Mouse (Mus musculus) adrenal gland, adult 8-10 months (tissue): ENCODE measurements around the gene Has3. TPM values are rescaled to one million over a fixed set of nuclear protein-coding genes. Genes with fewer than 3 reads are reported as not detected.

Experiments used
- DNase-seq: peaks from one replicate; pipeline ENCODE4 v3.0.0; 2022
- total RNA-seq, 4 experiments: library from RNA; stranded (reverse); gene quantifications; 2 replicates each; pipeline ENCODE4 v1.2.4; 2022

The Has3 gene
- total RNA-seq, 4 experiments from 2014 or later: 0.14 to 0.62 (median 0.56) TPM

DNA sequence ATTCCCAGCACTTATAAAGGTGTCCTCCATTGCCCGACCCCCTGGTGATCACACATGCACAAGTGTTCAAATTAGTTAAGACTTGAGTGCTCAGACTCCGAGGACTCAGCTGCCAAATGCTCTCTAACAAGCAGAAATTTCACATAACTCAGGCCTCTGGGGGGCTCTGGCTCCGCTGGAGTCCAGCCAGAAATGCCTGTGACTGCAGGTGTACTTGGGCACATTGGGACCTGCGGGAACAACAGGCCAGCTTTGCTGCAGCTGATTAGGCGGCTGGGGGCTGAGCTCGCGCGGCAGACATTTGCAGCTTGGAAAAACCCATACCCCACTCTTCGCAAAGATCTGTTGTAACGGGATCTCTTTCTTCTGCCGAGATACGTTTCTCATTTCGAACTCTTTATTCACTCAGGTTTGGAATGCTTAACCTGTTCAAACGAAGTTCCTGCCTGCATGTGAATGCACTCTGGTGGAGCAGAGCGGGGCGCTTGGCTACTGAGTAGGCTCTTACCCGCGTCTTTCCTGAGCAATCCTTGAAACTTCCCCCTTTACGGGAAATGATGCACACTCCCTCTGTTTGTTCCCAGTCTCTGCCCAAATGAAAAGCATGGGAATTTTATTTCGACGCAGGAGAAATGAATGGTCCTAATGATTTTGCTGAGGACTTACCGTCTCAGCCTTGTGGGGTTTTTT is 62.5 kb downstream of the Has3 start:
- DNase-seq: no peak

DNA sequence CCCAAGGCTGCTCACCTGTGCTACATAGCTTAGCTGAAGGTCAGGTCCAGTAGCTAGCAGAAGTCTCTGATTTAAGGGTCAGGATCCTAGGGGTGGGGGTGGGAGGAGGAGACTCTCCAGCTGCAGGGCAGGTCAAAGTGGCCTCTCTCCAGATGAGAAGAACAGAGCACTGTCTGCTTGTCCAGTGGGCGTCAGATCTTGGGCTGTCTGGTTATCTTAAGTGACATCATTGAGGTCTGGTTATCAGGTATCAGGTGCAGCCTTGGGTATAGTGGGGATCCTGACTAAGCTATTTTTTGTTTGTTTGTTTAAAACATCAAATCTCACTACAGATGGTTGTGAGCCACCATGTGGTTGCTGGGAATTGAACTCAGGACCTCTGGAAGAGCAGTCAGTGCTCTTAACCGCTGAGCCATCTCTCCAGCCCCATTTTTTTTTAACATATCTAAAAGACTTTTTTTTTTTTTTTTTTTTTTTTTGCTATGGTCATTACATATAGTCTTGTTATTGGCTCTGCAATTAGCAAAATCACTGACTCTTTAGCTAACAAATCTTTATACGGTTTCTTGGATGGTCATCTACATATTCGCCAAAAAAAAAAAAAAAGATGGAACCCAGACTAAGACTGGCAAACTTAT is 63.6 kb downstream of the Has3 start:
- no peak for DNase-seq

Other genes starting within 250 kb of the Has3 start
- 10 to 100 TPM; 10.2 to 14.2 (median 12.4) TPM for gene Tango6, start 187.2 kb upstream of the Has3 start, total RNA-seq
- 10 to 100 TPM; 38.8 to 43.1 (median 42.6) TPM for gene Utp4, start 23.4 kb downstream of the Has3 start, total RNA-seq
- 10 to 100 TPM; 36.2 to 42.9 (median 38.8) TPM for gene Sntb2, start 65.5 kb downstream of the Has3 start, total RNA-seq
- 100 to 1,000 TPM in 3 of 4 experiments, 10 to 100 TPM in 1; 98.3 to 108 (median 103) TPM for gene Vps4a, start 161.0 kb downstream of the Has3 start, total RNA-seq
- 10 to 100 TPM; 64.2 to 73.1 (median 71.8) TPM for gene Pdf, start 178.4 kb downstream of the Has3 start, total RNA-seq
- gene Cog8, start 186.4 kb downstream of the Has3 start, total RNA-seq: 10 to 100 TPM; 41.1 to 46.6 (median 44.1) TPM
- gene Nip7, start 186.6 kb downstream of the Has3 start, total RNA-seq: 10 to 100 TPM; 46.5 to 53.0 (median 48.8) TPM
- not detected for gene Tmed6, start 195.4 kb downstream of the Has3 start, total RNA-seq
- gene Terf2, start 226.3 kb downstream of the Has3 start, total RNA-seq: 10 to 100 TPM; 20.6 to 38.9 (median 30.3) TPM